ENCODE assay signal across 13 mouse cellular contexts in the genomic region with DNA sequence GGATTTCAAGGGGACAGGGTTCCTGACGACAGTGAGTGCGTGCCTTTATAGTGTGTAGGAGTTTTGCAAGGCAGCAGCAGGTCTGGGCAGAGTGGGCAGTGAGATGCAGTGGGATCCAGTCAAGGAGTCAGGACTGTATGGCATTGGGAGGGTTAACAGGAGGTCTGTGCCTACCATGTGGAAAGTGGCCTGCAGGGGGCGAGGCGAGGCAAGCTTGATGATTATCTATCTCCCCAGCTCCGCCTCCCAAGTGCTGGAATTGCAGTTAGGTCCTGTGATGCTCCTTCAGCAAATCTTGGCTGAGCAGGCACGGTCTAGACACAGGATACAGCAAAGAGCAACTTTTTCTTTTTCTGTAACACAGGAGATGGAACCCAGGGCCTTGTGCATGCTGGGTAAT. TPM values are rescaled to one million over a fixed set of nuclear protein-coding genes. Genes with fewer than 3 reads are reported as not detected.
A peak's percentile ranks its signal among the peaks of the same experiment; 100 is the strongest.
DNase-seq lines count a peak whose midpoint lies in the region; ATAC-seq and TF ChIP-seq lines count a peak whose summit lies in the region.
"Had no signal": no experiment of that assay in that cellular context is flagged by ENCODE, and none has a peak within 500 bp of the region (broad histone marks: within the 10 kb centered on the region; RNA-seq: fewer than 3 reads in every experiment).

No protein-coding gene starts in this region.

- 72% methylated on average over 6 of the region's 6 CpGs for WGBS in cerebellum, adult 2 months
- 51% methylated on average over 6 of the region's 6 CpGs for WGBS in liver, postnatal 0 days (ENCODE audit: insufficient replicate concordance)
- 34% methylated on average over 6 of the region's 6 CpGs for WGBS in liver, embryonic 12.5 days (ENCODE audit: insufficient replicate concordance)

- no peaks in the 10 kb centered on the region for H3K36me3 ChIP-seq in liver, postnatal 0 days (replicated peaks; ENCODE audit: insufficient read depth, low read length)
- no peaks in the 10 kb centered on the region for H3K36me3 ChIP-seq in liver, embryonic 12.5 days
- H3K36me3 ChIP-seq: midbrain, embryonic 13.5 days; neural tube, embryonic 15.5 days had no signal

- no peaks in the 10 kb centered on the region for H3K27me3 ChIP-seq in cerebellum, adult 2 months (ENCODE audit: control insufficient read depth, insufficient read depth, low read length)
- H3K27me3 ChIP-seq in liver, postnatal 0 days (ENCODE audit: insufficient read depth, low read length) = no peaks in the 10 kb centered on the region
- no peaks in the 10 kb centered on the region for H3K27me3 ChIP-seq in liver, embryonic 12.5 days (replicated peaks)
- H3K27me3 ChIP-seq: midbrain, embryonic 13.5 days; neural tube, embryonic 15.5 days had no signal

- 0 out of 2 replicates have a peak, but pooled peaks have one; percentile 4 for TF ChIP-seq CTCF in cerebellum, adult 2 months (IDR thresholded peaks at IDR 0.05; ENCODE audit: borderline replicate concordance, insufficient read depth, low read depth, low read length)
- peak; percentile 45 for TF ChIP-seq CTCF in liver, postnatal 0 days (IDR thresholded peaks at IDR 0.05; ENCODE audit: low read depth)
- TF ChIP-seq CTCF in embryonic fibroblast, embryonic 13.5 days (IDR thresholded peaks at IDR 0.05; ENCODE audit: borderline replicate concordance, insufficient read depth, low read length) = peak; percentile 15; the same call in 1 of the 2 replicates

- no peak overlapping the region for H3K27ac ChIP-seq in cerebellum, adult 2 months (ENCODE audit: insufficient read depth, low read length)
- H3K27ac ChIP-seq in liver, postnatal 0 days (ENCODE audit: low read depth) = no peak overlapping the region
- no peak overlapping the region for H3K27ac ChIP-seq in liver, embryonic 12.5 days
- no peak overlapping the region for H3K27ac ChIP-seq in embryonic fibroblast, embryonic 13.5 days (ENCODE audit: insufficient read depth, low read length)
- H3K27ac ChIP-seq: midbrain, embryonic 13.5 days; neural tube, embryonic 15.5 days had no signal

- no peaks in the 10 kb centered on the region for H3K4me1 ChIP-seq in cerebellum, adult 2 months (ENCODE audit: control insufficient read depth, insufficient read depth, low read length)
- H3K4me1 ChIP-seq in liver, postnatal 0 days (ENCODE audit: insufficient read depth) = peaks cover 10% of the 10 kb centered on the region; the same call in 1 of the 2 replicates
- H3K4me1 ChIP-seq in liver, embryonic 12.5 days = 0 out of 2 replicates have a peak, but pooled peaks cover 3% of the 10 kb centered on the region
- H3K4me1 ChIP-seq in embryonic fibroblast, embryonic 13.5 days (ENCODE audit: control insufficient read depth, insufficient read depth, low read length) = peaks cover 3% of the 10 kb centered on the region; the same call in 1 of the 2 replicates

- H3K4me2 ChIP-seq in liver, postnatal 0 days (ENCODE audit: low read depth, low read length) = no peak overlapping the region
- no peak overlapping the region for H3K4me2 ChIP-seq in liver, embryonic 12.5 days
- H3K4me2 ChIP-seq: midbrain, embryonic 13.5 days; neural tube, embryonic 15.5 days had no signal

- ATAC-seq in liver, postnatal 0 days = no peak
- ATAC-seq in liver, embryonic 12.5 days = no peak
- ATAC-seq: midbrain, embryonic 13.5 days had no signal

- no peak for DNase-seq in cerebellum, adult 2 months
- DNase-seq in cerebellum, postnatal 25 days = no peak
- peak; percentile 38 for DNase-seq in liver, postnatal 0 days
- DNase-seq in ES-CJ7 (ENCODE audit: low read depth, low spot score) = peak; percentile 87
- no peak for DNase-seq in frontal cortex, postnatal 25 days (ENCODE audit: low spot score in 2 of 2)
- DNase-seq in right cerebral cortex, postnatal 36 days (ENCODE audit: low spot score in 2 of 2) = no peak
- DNase-seq: cerebellum, adult 9-11 months; gastrocnemius, postnatal 14 days; lung, adult 2 months had no signal

- no peaks in the 10 kb centered on the region for H3K9me3 ChIP-seq in liver, postnatal 0 days (ENCODE audit: low read length)
- H3K9me3 ChIP-seq in liver, embryonic 12.5 days (replicated peaks) = no peaks in the 10 kb centered on the region
- H3K9me3 ChIP-seq: midbrain, embryonic 13.5 days; neural tube, embryonic 15.5 days had no signal

- no peak for TF ChIP-seq EP300 in liver, postnatal 0 days (IDR thresholded peaks at IDR 0.05; ENCODE audit: low read depth)

- no peak for TF ChIP-seq POLR2A in cerebellum, adult 2 months (IDR thresholded peaks at IDR 0.05; ENCODE audit: borderline replicate concordance, insufficient read depth, low read length)
- no peak for TF ChIP-seq POLR2A in embryonic fibroblast, embryonic 13.5 days (IDR thresholded peaks at IDR 0.05; ENCODE audit: low read depth, low read length)

- H3K4me3 ChIP-seq in cerebellum, adult 2 months (replicated peaks; ENCODE audit: insufficient read depth, low read depth, low read length) = no peak overlapping the region
- no peak overlapping the region for H3K4me3 ChIP-seq in liver, postnatal 0 days (ENCODE audit: low read depth, low read length)
- H3K4me3 ChIP-seq in liver, embryonic 12.5 days = no peak overlapping the region
- no peak overlapping the region for H3K4me3 ChIP-seq in embryonic fibroblast, embryonic 13.5 days (ENCODE audit: insufficient read depth, low read length)
- H3K4me3 ChIP-seq: midbrain, embryonic 13.5 days; neural tube, embryonic 15.5 days had no signal

- no peak overlapping the region for H3K9ac ChIP-seq in liver, postnatal 0 days (replicated peaks)
- H3K9ac ChIP-seq in liver, embryonic 12.5 days = no peak overlapping the region
- H3K9ac ChIP-seq: midbrain, embryonic 13.5 days; neural tube, embryonic 15.5 days had no signal

RNA-seq across cellular contexts. Expression of gene Sulf2, which starts 29.0 kb away (rescaled TPM):
- polyA plus RNA-seq in cerebellum, adult 2 months (2012; rRNA removed) = 39.2 and 40.0 TPM in 2 replicates
- 1.6 and 1.8 TPM in 2 replicates for polyA plus RNA-seq in liver, postnatal 0 days (2015; fragmentation: Nextera tagmentation; extraction: Ambion mirVana)
- 7.5 and 11.8 TPM in 2 replicates for polyA plus RNA-seq in liver, embryonic 12.5 days (2016; fragmentation: Nextera tagmentation; extraction: Ambion mirVana)
- 163 and 234 TPM in 2 replicates for polyA plus RNA-seq in embryonic fibroblast, embryonic 13.5 days (2011; ENCODE audit: insufficient read length, low read depth, missing spikeins)

Comparison
In these comparisons a context has a peak if more than half of its experiments do, and no peak if none do; other contexts are left out.
1. DNase-seq: peak in liver, postnatal 0 days (single experiment) and ES-CJ7 (single experiment); none in cerebellum, adult 2 months (0 of 2), cerebellum, postnatal 25 days (0 of 2), frontal cortex, postnatal 25 days (0 of 2) and right cerebral cortex, postnatal 36 days (0 of 2).
2. Peak in every context shown above with its lines, with median percentiles within 50 percentile points of each other: CTCF ChIP-seq.